Mouse (Mus musculus) heart, postnatal 10 days (tissue): ENCODE data around the gene Hes3. TPM values are rescaled to one million over a fixed set of nuclear protein-coding genes. Genes with fewer than 3 reads are reported as not detected.
A peak's percentile ranks its signal among the peaks of the same experiment; 100 is the strongest.

Experiments
- DNase-seq, 2 experiments: peaks; one replicate each; pipeline ENCODE4 v3.0.0; 2021
- intact Hi-C: fragments of 180-260 bp; cut with DNase I; formaldehyde crosslinking; loops from one replicate; pipeline ENCODE4 v1.15.1; 2025
- total RNA-seq, 2 experiments: library from RNA; stranded (reverse); gene quantifications; 2 replicates each; pipeline ENCODE4 v1.2.3; 2021

Gene Hes3
- total RNA-seq, 2 experiments from 2014 or later, result not detected

DNA sequence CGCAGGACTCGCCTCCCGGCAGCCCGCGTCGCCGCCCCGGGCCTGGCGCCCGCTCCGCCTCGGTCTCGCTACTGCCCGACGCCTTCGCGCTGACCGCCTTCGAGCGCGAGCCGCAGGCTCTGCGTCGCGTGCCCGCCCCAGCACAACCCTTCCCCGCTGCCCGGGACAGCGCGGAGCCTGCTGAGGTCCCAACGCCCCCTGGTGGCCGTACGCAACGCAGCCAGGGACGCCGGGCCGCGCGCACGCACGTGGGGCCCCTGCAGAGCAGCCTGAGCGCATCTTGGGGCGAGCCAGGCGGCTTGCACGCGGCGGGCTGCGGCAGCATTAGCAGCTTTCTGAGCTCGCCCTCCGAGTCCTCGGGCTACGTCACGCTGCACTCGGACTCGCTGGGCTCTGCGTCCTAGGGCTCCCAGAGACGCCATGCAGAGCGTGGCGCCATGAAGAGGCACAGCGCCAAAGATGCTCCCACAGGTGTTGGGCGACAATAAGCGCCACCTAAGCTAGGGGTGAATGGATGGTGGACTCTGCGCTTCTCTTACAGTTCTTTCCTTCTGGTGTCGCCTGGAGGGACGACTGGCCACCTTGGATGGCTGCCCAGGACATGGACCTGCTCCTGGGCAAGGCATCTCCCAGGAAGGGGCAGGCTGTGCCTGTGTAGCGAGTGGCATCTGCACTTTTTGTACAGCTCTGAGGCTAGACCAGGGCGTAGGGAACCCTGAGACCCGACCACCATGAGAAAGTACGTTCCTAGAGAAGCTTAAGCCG is 8.1 kb downstream of the Hes3 start:
- intact Hi-C loops, result loop anchor here (1.0 kb wide), 1 partner anchor 69 kb away; no protein-coding TSS in a partner anchor
- peak; percentile 87 to 91 for DNase-seq

DNA sequence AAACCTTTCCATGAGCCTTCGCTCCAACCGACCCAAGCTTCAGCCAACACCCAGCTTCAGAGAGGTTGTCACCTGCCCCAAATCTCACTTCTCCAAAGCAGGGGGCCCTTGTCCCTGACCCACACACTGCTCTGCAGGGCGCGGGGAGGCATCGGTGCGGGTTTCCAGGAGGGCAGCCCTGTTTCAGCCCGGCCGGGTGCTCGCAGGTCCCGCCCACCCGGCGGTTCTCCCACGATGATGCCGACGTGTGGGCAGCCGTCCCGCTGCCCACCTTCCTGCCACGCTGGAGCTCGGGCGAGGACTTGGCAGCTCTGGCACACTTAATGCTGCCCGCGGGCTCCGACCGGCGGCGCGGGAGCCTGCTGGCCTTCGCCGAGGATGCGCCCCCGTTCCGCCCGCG is 8.7 kb downstream of the Hes3 start:
- no peak for DNase-seq
- intact Hi-C loops, result loop anchor here (1.0 kb wide), 1 partner anchor 68 kb away; no protein-coding TSS in a partner anchor

DNA sequence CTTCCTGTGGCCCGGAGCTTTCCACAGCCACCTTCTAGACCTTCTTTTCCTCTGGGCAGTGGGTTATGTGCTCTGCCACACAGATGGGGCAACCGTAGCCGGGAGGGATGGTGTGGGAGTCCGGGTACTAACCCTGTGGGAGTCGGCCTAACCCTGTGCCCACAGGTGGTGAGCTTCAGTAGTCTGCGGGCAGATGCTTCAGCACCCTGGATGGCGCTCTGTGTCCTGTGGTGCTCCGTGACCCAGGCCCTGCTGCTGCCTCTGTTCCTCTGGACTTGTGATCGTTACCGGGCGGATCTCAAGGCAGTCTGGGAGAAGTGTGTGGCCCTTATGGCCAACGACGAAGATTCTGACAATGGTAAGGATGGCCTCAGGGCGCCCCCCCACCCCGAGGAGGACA is 9.9 kb downstream of the Hes3 start:
- no peak for DNase-seq
- intact Hi-C loops, result no loop called here

DNA sequence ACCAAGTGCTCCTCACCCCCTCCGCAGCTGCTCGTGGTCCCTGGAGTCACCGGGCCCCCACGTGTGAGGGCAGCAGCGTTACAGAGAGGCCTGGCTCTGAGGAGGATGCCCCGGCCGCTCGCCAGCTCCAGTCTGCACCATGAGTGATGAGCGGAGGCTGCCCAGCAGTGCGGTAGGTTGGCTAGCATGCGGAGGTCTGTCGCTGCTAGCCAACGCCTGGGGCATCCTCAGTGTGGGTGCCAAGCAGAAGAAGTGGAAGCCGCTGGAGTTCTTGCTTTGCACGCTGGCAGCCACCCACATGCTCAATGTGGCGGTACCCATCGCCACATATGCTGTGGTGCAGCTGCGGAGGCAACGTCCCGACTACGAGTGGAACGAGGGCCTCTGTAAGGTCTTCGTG is 12.5 kb downstream of the Hes3 start:
- no peak for DNase-seq
- intact Hi-C loops, result no loop called here

GRCm38 (mm10) chr4:152277916-152278315 is 13.5 kb downstream of the Hes3 start:
- DNase-seq, result no peak
- intact Hi-C loops, result no loop called here

DNA sequence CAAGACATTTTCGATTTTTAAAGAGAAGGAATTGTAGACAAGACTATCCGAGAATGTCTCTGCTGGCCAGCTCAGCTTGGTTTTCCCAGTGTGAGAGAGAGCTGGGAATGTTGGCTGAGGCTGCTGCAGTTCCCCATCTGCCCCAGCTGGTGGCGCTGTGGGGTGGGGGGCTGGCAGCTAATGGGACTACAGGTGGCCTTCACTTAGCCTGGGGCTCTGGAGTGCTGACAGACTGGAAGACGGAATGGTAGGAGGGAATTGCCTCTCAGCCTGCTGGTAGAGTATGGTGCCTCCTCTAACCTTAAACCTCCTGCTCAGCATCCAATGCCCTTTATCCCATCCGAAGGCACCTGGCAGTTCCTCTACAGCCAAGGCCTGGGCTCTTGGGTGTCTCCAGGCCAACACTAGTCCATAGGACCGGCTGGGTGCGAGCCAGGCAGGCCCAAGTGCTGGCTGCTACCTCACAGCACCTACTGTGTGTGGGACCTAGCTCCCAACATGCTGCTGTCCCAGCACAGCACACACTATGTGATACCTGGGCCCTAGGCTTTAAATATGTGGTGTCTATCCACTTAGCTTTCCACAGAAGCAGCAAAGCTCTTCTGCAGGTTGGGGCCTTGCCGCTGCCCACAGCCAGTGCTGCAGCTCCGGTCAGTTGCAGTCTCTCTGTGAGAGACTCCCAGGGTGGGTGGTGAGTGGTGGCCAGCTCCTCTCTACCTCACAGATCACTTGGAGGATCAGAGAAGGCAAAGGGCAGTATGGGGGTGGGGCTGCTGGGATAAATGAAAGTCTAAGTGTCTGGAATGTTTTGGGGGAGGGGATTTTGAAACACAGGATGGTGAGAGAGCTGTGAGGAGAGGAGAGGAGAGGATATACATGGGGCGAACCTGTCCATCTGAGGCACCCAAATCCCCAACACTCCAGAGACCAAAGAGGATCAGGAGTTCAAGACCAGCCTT is 14.8 kb downstream of the Hes3 start:
- intact Hi-C loops, result no loop called here
- peak in 1 of 2 experiments; percentile 67 for DNase-seq

- intact Hi-C loops, result no loop called here
- DNase-seq, result peak; percentile 59 to 63
These were observed 16.8 kb downstream of the Hes3 start for GRCm38 (mm10) chr4:152274681-152275131.

DNA sequence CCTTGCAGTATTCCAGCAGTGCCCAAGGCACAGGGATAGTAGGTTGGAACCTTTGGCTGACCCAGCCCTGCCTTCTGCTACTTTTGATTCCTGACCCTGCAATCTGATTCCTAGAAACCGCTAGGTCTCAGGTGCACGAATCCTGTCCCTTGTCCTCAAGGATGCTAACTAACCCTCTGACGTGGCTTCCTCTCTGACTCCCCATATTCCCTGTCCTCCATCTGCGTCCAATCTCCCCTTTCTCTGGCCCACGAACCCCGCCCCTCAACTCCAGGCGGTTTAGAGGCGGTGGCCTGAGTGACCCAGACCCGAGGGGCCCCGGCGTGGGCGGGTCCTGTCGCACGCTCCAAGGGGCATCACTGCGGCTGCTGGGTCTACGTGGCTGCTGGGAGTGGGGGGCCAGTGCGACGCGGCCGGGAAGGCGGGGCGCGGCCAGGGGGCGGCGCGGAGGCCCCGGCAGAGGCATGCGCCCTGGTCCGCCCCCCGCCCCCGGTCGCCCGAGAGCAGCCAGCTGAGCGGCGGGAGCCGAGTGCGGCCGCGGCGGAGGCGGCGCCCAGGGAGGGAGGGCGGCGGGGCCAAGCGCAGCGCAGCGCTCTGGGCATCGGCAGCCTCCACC is 17.7 kb downstream of the Hes3 start, which contains the start of gene Gpr153:
Gene Gpr153 (plus strand): TSS at position 612 of the 616 bp plus-strand sequence.
- DNase-seq, result peak; percentile 75 to 78
- intact Hi-C loops, result no loop called here

DNA sequence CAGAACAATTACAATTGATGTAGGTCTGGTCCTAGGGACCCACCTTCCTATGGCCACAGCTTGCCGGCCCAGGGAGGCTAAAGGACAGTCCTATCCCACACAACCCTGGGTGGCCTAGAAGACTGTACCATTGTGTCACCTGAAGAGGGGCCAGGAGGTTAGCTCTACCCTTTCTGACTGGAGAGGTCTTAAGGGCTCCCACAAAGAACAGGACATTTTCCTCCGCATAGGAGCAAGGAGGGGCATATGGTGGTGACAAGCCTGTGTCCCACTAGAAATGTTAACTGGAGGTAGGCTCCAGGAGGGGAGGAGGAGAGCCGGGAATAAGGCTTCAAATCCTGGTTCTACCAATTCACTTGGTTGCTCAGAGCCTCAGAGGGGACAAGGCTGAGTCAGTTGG is 18.3 kb downstream of the Hes3 start:
- intact Hi-C loops, result no loop called here
- DNase-seq, result no peak

- intact Hi-C loops, result no loop called here
- DNase-seq, result peak; percentile 88
These were observed 18.9 kb downstream of the Hes3 start for GRCm38 (mm10) chr4:152272449-152273049.

DNA sequence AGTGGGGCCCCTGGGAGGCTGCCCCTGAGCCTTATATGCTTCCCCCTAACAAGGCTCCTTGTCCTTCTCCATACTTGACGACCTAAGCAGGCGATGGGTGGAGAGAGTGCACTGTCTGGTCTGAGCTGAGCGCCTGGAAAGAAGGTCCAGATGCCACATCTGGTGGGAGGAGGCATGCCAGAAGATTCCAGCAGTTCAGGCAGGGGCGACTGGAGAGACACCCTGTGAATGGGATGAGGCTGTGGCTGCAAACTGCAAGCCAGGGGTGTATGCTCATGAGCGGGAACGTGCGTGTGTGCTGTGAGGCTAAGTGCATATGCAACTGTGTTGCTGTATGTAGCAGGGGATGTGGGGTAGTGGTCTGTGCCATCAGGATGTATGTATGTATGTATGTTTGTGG is 19.5 kb downstream of the Hes3 start:
- intact Hi-C loops, result no loop called here
- DNase-seq, result no peak

GRCm38 (mm10) chr4:152271334-152271733 is 20.1 kb downstream of the Hes3 start:
- intact Hi-C loops, result no loop called here
- no peak for DNase-seq

- intact Hi-C loops, result no loop called here
- DNase-seq, result peak in 1 of 2 experiments; percentile 36
These were observed 20.9 kb downstream of the Hes3 start for GRCm38 (mm10) chr4:152270599-152270998.

DNA sequence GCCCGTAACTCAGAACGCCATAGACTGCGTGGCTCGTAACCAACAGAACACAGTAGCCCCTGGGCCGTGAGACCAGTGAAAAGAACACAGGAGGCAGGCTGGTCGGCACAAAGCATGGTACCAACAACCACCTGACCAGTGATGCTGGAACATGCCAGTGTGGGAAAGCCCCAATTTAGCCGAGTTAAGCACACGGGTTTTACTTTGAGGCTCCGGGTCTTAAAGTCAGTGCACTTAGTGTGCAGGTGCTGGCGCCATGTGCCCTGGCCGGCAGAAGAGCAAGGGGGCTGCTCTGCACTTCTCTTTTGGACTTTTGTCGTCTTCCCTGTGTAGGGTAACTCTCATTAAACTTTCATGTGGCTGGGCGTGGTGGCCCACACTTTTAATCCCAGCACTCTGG is 21.5 kb downstream of the Hes3 start:
- DNase-seq, result no peak
- intact Hi-C loops, result no loop called here

- DNase-seq, result peak; percentile 73 to 74
- intact Hi-C loops, result no loop called here
These were observed 23.6 kb downstream of the Hes3 start for GRCm38 (mm10) chr4:152267748-152268369.

DNA sequence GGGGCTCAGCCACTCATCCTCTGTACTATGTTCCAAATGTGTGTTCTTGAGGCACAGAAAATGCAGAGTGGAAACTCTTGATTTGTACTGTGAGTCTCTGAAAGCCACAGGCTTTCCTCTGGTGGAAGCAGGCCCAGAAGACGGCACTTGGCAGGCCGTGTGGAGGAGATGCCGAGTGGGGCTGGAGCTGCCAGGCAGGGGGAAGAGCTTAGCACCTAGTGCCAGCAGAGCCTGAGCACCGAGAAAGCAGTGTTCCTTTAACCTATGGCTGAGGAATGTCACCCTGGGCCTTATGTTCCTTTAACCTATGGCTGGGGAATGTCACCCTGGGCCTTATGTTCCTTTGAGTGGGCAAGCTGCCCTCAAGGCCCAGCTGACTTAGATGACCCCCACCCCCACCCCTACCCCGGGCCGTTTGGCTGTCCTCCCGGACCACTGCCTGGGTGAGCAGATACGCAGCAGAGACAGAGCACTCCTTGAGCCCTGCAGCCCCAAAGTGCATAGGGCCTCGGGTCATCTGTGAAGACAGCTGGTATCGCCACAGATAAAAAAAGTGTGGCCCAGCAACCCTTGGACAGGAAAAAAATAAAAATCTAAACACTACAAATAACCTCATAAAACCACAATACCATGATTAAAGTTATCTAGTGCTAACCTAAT is 25.1 kb downstream of the Hes3 start:
- peak; percentile 65 to 66 for DNase-seq
- intact Hi-C loops, result no loop called here

DNA sequence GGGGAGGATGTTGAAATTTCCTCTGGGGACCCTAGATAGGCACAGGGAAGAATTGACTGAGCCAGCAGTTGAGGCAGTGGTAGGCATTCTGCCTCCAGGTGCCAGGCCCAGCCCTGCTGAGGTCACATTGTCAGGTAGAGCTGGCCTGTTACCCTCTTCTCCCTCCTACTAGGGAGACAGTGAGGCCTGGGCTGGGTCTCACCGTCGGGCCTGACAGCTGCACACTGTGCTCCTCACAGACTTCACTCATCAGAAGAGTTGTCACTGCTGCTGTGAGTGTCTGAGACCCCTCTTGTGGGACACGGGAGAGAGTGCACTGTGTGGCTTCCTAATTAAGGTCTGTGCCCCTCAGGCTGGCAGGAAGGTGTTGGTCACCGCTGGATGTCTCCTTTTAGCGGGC is 25.7 kb downstream of the Hes3 start:
- no peak for DNase-seq
- intact Hi-C loops, result no loop called here

- DNase-seq, result peak in 1 of 2 experiments; percentile 29
- intact Hi-C loops, result no loop called here
These were observed 26.4 kb downstream of the Hes3 start for GRCm38 (mm10) chr4:152264867-152265568.

GRCm38 (mm10) chr4:152264177-152264530 is 27.3 kb downstream of the Hes3 start:
- intact Hi-C loops, result no loop called here
- peak in 1 of 2 experiments; percentile 27 for DNase-seq
